Mouse (Mus musculus): ENCODE results near the gene Cd160. TPM values are rescaled to one million over a fixed set of nuclear protein-coding genes. Genes with fewer than 3 reads are reported as not detected.

Gene Cd160
- total RNA-seq, 2 experiments from 2014 or later, result 1.5 to 2.6 TPM

DNA sequence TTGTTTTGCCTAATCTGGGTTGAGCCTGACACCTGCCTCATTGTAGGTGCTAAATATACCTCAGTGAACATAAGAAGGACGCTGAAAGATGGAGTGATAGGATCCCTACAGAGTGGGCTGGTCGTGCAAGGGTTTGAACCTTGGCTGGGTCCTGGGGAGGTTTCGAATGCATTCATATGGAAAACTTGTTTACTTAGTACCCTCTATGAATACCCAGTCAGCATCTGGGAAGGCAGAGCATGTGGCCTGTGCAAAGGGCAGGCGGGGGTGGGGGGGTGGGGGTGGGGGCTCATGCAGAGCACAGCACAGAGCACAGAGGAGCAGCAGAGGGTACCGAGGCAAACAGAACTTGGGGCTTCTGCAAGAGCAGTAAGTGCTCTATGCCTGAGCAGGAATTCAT lies 3.8 kb upstream of the Cd160 start:
- ATAC-seq (ENCODE audit: poor library complexity, severe bottlenecking), result no peak

DNA sequence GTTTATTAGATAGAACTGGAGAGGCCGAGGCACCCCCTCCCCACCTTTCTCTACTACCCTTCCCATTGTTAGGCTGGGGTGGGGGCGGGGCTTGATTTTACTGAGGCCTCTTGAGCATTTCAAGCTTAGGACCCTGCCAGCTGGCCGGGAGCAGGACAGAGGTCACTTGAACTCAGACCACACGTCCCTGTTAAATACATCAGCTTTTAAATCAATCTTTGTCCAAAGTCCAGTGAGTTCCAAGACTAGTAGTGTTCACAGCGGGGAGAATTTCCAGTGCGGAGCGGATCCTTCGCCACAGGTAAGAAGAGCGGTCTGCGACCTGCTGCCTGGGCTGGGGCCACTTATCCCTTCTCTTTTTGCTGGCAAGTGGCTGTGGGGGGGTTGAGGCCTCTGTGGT lies 705 bp upstream of the Cd160 start:
- no peak for ATAC-seq (ENCODE audit: poor library complexity, severe bottlenecking)

DNA sequence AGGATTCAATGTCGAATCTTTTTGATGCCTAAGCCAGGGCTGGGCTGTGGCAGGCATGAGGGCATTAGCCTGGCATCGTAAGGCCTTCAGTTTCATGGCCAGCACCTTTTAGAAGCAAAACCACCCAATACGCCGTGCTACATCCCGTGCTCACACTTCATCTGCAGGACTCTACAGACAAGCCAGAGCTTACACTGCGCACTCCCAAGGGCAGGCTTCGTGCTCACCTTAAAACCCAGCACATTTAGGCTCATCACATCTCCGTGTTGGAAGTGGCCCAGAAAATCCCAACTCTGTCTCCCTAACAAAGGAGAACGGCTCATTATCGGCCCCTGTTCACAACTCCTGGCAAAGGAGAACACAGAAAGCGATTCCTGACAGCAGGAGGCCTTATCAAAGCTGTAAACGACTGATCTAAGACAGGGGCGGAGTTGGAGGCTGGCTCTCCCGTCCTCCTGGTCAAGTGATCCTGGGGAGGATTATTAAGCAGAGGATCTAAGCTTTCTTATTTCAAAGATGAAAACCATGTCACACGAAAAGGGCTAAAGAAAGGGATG lies 765 bp downstream of the Cd160 start:
- ATAC-seq (ENCODE audit: poor library complexity, severe bottlenecking), result no peak

DNA sequence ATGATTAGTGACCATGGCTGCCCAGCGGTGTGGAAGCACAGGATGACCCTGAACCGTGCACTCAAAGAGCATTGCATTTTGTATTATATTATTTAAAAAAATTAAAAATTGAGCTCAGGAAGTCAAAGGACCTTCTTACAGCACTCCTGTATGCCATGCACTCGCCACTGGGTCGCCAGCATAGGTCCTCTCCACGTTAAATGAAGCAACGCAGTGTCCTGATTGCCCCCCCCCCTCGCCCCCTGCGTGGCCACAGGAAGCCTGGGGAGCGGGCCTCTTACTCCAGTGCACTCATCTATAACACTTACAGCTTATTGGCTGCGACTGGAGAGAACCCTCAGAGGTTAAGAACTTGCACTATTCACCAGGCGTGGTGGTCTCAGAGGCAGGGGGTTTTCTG lies 3.9 kb downstream of the Cd160 start:
- ATAC-seq (ENCODE audit: poor library complexity, severe bottlenecking), result no peak

DNA sequence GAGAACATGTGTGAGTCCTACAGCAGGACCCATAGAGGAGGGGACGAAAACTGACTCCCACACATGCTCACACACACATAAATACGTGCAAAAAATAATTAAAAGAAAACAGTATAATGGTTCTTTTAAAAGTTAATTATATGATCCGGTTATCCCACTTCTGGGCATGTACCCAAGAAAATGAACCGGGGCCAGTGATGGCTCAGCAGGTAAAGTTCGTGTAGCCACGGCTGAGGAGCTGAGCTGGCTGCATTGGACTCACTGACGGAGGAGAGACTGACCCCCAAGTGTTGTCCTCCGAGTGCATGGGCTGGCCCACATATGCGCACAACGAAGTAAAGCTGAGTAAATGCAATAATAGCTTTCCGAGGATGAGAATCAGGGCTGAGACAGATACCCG lies 4.5 kb downstream of the Cd160 start:
- no peak for ATAC-seq (ENCODE audit: poor library complexity, severe bottlenecking)

DNA sequence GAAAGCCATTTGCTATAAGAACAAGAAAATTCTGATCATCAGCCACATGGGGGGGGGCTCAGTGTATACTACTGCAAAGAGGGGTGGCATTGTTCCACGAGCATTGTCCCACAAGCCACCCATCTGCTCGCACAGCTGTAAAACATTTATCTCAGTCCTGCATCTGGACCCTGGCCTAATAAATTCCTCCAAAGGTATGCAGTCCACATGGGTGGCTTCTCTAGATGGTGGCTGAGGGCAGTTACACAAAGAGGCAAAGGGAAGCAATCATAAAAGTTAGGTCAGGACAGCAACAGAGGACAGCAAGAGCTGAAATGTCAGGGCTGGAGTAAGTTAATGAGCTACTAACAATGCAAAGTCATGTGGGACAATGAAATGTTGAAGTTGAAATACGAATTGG lies 5.5 kb downstream of the Cd160 start:
- no peak for ATAC-seq (ENCODE audit: poor library complexity, severe bottlenecking)

DNA sequence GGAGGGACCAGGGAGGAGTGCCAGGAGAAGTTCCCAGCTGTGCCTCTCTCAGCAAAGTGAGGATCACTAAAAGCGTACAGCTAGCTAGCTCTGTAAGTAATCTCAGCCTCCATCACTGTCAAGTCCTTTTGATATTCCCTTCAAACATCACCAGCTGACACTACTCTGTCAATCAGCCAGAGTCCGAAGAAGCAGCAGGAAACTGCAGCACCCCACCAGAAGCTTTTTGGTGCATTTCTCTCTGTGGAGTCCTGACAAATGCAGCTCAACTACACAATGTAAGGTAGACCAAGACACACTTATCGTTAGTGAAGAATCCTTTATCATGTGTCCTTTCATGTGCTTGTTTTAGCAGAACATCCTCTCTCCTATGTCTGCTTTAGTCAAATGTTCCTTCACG lies 7.6 kb downstream of the Cd160 start:
- ATAC-seq (ENCODE audit: poor library complexity, severe bottlenecking), result no peak

DNA sequence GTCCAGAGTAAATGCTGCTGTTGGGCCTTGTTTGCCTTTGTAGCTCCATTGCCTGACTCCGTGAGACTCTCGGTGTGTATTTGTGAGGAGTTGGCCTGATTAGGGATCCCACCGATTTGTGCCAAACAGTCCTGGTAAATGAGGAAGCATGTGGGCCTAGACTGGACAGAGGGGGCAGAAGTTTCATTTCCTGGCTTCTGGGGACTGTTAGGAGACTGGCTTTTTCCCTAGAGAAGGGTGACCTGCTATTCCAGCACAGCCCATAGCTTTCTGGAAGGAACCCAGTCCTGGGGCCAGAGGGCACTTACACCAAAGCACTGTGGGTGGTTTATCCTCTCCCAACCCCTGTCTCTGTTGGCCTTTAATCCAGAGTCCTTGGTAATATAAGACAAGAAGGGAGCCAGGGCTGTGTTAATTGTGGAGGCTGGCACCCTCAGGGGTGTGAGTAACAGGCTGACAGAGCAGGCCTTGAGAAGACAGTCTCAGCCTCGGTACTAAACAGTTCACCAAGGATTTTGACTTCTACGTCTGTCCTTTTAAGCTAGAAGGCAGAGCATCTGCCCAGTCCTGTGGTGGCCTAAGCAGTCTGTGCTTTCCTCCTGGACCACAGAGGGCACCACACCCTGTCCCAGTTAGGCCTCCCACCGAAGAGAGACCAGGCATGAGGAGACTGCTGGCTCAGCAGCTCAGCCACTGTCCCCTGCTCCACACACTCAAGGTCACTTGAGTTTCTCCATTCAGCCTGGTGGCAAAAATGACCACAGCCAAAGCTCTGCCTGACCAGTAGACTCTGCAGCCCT lies 8.8 kb downstream of the Cd160 start:
- no peak for ATAC-seq (ENCODE audit: poor library complexity, severe bottlenecking)

DNA sequence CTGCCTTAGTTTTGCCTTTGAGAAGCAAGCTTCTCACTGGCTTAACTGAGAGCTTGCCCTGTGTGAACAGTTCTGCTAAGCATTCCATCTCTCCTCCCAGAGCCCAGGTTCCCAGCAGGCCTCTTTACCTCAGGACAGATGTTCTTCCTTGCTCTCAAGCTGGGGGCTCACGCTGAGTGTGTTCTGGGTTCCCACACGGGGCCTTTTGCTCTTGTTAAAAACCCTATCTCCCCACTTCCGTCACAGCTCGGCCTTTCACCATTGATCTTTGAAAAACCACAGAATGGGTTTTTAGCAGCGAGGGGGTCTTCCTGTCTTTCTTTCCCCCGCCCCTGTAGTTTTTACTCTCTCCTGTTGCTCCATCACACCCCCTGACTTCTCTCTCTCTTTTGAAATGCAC lies 14.8 kb downstream of the Cd160 start:
- ATAC-seq (ENCODE audit: poor library complexity, severe bottlenecking), result 0 out of 2 replicates have a peak, but pooled peaks have one; percentile 14

DNA sequence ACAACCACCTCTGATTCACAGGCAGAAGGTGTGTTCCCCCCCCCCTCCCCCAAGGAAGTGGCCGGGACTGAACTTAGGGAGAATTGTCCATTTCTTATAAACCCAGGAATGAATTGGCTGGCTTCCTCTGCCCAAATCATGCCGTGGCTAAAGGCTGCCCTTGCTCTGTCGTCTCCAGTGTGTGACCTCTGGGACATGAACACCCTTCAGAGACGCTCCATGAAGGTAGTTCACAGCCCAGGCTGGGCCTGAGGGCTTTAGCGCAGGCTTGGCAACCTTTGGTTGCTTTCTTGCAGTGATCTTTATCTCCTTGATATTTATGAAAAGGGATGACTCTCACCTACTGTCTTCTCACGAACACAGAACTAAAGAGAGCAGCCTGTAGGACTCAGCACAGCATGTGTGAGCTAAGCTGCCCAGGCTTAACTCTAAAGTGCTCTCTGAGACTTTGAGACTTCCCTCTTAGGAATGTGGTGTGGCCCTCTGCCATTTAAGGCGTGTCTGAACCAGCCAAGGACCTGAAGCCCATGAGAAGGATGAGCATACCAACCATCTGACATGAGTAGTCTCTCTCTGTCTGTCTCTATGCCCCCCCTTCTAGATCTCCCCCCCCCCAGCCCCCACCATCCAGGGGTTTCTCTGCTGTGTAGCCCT lies 15.4 kb downstream of the Cd160 start:
- ATAC-seq (ENCODE audit: poor library complexity, severe bottlenecking), result peak; percentile 47

DNA sequence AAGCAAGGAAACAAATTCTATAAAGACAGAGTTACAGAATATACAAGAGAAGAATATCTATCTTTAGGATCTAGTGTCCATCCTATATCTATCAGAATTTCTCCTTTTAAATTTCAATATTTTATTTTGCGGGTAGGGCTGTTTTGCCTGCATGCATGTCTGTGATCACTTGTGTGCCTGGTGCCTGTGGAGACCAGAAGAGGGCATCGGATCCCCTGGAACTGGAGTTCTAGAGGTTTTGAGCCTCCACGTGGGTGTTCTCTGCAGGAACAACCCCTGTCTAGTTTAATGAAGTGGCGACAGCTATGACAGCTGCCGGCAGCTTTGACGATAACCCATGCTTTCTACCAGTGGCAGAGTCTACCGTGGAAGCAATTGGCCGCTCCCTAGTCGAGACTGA lies 16.0 kb downstream of the Cd160 start:
- ATAC-seq (ENCODE audit: poor library complexity, severe bottlenecking), result peak; percentile 41

DNA sequence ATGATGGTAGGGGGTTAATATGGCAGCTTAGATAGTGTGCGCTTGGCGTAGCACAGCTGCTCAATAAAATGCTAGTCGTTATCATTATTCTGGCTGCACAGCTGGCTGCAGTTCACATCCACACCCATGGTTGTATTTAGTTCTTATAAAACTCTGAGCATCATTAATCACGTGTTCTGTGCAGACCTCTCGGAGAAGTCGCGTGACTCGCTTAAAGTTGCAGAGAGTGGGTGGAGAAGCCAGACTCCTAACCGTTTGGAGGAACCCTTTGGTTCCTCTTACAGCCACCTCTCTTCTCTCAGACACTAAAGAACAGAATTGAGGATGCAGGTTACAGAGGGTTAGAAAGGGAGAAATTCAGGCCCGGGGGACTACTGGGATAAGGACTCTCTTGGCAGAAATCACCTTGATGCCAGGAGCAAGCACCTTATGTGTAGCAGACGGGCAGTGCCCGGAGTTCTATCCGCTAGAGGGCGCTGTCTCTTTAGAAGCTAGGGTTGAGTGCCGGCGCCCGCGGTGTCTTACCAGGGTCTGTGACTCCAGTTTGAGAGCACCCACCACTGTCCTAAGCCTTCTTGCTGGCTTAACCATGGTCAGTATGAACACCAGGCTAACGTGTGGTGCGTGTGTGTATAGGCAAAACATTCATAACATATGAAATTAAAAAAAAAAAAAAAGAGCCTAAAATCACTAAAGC lies 16.6 kb downstream of the Cd160 start:
- ATAC-seq (ENCODE audit: poor library complexity, severe bottlenecking), result peak; percentile 80

DNA sequence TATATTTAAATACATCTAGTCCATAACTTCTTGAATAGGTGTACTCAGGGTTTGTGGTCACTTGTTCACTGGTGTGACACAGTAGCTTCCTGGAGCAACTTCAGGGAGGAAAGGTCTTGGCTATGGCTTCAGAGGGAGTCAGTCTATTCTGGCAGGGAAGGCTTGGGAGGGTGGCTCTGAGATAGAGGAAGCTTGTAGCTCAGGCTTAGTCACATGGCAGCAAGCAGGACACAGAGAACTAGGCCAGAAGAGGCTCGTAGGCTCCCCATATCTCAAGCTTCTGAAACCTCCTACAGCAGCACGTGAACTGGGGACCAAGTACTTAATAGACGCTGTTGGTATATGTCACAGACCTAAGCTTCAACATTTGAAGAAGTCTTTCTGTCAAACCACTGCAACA lies 17.9 kb downstream of the Cd160 start:
- ATAC-seq (ENCODE audit: poor library complexity, severe bottlenecking), result no peak

DNA sequence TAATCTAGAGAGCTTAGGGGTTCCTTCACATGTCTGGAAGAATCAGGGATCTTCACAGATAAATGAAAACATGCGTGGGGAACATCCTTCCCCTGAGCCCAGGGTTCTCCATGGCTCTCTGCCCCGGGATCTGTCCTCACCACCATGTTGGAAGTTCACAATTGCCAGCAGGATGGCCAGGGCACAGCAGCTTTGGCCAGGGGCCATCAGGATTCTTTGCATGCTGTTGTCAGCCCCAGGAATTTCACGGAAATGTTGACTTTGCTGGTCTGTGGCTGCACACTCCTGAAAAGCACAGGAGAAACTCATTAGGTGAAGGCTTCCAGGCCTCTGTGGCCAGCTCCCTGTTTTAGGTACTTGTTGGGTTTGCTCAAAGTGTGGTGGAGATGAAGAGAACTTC lies 20.5 kb downstream of the Cd160 start:
- no peak for ATAC-seq (ENCODE audit: poor library complexity, severe bottlenecking)

DNA sequence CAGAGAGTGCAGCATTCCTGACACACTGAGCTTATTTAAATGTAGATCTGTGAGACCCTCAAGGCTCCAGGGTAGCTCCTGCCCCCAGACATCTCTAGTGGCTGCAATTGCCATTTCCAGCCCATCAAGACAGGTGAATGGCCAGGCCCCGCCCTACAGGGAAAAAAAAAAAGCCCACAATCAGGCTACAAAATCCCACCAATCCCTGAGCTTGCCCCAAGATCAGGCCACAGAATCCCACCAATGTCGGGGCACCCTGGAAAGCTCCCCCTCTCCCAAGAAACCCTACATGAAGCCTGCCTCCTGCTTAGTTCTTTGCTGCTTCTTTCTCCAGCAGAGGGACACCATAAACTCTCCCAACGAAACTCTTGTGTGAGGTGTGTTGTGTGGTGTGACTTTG lies 21.0 kb downstream of the Cd160 start:
- no peak for ATAC-seq (ENCODE audit: poor library complexity, severe bottlenecking)

DNA sequence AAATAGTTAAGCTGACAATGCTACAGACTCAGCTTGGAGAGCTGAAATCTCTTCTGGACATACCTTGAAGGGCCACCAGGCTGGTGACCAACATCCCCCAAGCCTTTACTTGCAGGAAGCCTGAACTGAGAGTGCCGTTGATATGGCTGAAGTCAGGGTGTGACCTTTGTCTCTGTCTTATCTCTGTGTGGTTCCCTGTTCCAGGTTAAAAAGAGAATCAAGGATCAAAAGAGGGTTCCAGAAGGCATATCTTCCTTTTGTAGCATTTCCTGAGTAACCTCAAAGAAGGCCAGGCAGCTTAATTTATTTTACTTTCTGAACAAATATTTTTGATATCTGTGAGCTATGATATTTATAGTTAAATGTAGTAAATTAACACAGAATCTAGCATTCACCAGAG lies 26.9 kb downstream of the Cd160 start:
- no peak for ATAC-seq (ENCODE audit: poor library complexity, severe bottlenecking)

DNA sequence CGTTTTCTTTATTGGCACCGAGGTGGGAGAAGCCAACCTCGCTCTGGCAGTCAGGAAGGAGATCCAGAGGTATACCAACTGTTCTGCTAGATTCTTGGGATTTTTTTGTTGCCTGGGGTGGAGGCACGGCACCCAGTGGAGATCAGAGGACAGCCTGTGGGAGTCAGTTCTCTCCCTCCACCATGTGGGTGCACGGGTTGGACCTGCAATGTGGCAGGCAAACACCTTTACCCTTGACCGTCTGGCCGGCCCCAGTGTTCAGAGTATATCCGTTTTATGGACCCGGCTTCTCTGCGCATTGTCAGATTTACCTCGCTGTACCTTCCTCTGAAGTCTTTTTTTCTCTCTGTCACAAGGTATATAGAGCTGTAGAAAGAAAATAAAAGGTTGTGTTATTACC lies 28.9 kb downstream of the Cd160 start:
- ATAC-seq (ENCODE audit: poor library complexity, severe bottlenecking), result no peak

DNA sequence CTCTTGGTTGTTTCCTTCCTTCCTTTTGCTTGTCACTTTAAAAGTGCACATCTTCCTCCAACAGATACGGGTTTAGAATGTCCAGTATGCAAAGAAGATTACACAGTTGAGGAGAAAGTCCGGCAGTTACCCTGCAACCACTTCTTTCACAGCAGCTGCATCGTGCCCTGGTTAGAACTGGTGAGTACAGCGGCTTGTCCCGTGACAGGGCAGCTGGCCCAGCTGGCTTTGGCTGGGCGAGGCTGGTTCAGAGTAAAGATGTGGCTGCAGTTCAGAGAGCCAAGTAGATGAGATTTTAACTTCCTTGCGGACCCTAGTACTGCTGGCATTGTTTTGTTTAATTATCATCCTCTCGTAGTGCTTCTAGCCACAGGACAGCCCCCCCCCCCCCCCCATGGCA lies 40.6 kb downstream of the Cd160 start:
- ATAC-seq (ENCODE audit: poor library complexity, severe bottlenecking), result no peak

DNA sequence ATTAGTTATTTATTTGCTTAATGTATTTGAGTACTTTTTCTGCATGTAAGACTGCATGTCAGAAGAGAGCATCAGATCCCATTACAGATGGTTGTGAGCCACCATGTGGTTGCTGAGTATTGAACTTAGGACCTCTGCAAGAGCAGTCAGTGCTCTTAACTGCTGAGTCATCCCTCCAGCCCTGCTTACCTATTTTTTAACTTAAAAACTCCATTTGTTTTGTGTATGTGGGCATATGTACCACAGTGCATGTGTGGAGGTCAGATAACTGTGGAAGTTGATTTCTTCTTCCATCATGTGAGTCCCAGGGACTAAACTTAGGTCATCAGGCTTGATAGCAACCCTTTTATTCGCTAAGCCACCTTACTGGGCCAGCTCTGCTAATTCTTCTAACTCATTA lies 41.4 kb downstream of the Cd160 start:
- no peak for ATAC-seq (ENCODE audit: poor library complexity, severe bottlenecking)

DNA sequence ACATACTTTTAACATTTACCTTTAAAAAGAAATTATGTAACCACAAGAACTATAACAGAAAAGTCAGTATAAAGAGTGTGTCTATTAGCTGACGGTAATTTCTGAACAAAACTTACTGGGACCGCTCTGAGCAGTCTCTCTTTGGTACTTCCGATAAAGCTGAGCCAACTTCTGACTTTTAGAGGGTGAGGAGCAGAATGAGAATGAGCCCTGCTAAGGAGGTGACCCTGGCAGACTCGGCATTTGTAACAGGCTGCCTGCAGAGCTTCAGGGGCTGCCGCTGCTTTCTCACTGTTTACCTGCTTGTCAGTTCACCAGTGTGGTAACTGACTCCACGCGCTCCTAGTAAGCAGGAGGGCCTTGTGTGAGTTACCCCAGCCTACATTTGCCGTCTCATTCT lies 46.9 kb downstream of the Cd160 start:
- ATAC-seq (ENCODE audit: poor library complexity, severe bottlenecking), result no peak

DNA sequence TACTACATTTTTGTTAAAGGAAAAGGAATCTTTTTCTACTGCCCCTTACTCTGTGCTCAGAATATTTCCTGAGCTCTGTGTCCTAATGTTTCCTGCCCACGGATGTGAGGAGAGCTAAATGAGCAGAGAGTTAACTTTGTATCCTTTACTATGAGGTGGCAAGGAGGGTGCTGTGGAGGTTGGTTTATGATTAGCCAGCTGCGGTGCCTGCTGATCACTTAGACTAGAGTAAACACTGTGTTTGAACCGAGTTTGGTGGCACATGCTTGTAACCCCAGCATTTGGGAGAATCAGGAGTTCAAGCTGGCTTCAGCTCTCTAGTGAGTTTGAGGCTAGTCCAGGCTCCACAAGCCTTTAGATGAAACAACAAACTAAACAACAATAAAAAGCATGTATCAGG lies 52.0 kb downstream of the Cd160 start:
- ATAC-seq (ENCODE audit: poor library complexity, severe bottlenecking), result no peak

DNA sequence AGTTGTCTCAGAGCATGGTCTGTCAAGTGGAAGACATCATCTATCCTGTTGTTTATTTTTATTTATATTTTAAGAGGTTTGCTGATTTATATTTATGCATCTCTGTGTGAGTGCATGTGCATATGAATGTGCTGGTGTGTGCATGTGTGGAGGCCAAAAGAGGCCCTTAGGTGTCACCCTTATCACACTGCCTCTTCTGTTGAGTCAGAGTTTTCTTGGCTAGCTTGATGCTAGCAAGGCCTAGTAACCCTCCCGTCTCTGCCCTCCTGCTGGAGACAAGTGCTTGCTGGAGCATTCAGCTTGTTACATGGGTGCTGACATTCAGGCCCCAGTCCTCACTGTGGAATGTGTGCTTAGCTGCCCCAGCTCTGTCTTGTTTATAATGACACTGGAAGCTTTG lies 56.2 kb downstream of the Cd160 start:
- no peak for ATAC-seq (ENCODE audit: poor library complexity, severe bottlenecking)

Measured in megakaryocyte, adult 5-6 weeks (primary cell).